Comparison of ENCODE assay signal across 9 mouse cellular contexts in genomic region chr6:39257111-39257571, GRCm38 (mm10). TPM values are rescaled to one million over a fixed set of nuclear protein-coding genes. Genes with fewer than 3 reads are reported as not detected.
DNase-seq lines count a peak whose midpoint lies in the region; ATAC-seq and TF ChIP-seq lines count a peak whose summit lies in the region.
"Had no signal": no experiment of that assay in that cellular context is flagged by ENCODE, and none has a peak within 500 bp of the region (broad histone marks: within the 10 kb centered on the region; RNA-seq: fewer than 3 reads in every experiment).

No protein-coding gene starts in this region.

- intact Hi-C loops in heart, postnatal 25 days (cut with DNase I): loop anchor here (5.0 kb wide), 1 partner anchor 85 kb away; no protein-coding TSS in a partner anchor

- 0 out of 2 replicates have a peak, but pooled peaks have one; percentile 15 for TF ChIP-seq POLR2A in bone marrow, adult 2 months (IDR thresholded peaks at IDR 0.05; ENCODE audit: borderline replicate concordance, control insufficient read depth, low read depth, low read length)

- H3K27me3 ChIP-seq in hindbrain, embryonic 11.5 days (ENCODE audit: control insufficient read depth, insufficient read depth, low read length): peaks cover 8% of the 10 kb centered on the region; the same call in 1 of the 2 replicates
- peaks cover 25% of the 10 kb centered on the region for H3K27me3 ChIP-seq in limb, embryonic 10.5 days (ENCODE audit: low read depth, poor library complexity, severe bottlenecking)
- no peaks in the 10 kb centered on the region for H3K27me3 ChIP-seq in midbrain, postnatal 0 days (ENCODE audit: insufficient read depth, low read length)

- peak overlapping the region; percentile 54 for H3K4me2 ChIP-seq in hindbrain, embryonic 11.5 days (replicated peaks; ENCODE audit: low read depth, low read length)
- H3K4me2 ChIP-seq in midbrain, postnatal 0 days (ENCODE audit: low read depth, low read length, poor library complexity, severe bottlenecking): peak overlapping the region; percentile 88

- H3K27ac ChIP-seq in bone marrow, adult 2 months (ENCODE audit: control insufficient read depth, insufficient read depth, low read depth, low read length, poor library complexity): peak overlapping the region; percentile 10; the same call in 1 of the 2 replicates
- peak overlapping the region; percentile 32 for H3K27ac ChIP-seq in hindbrain, embryonic 11.5 days (ENCODE audit: low read depth, low read length)
- H3K27ac ChIP-seq in limb, embryonic 10.5 days: peak overlapping the region; percentile 90
- H3K27ac ChIP-seq in midbrain, postnatal 0 days (ENCODE audit: low read depth, low read length): no peak overlapping the region

- ATAC-seq in hindbrain, embryonic 11.5 days (ENCODE audit: low FRiP score): peak; percentile 65
- ATAC-seq in midbrain, postnatal 0 days (ENCODE audit: low FRiP score): peak; percentile 61

- no peak for TF ChIP-seq CTCF in bone marrow, adult 2 months (IDR thresholded peaks at IDR 0.05; ENCODE audit: control insufficient read depth, insufficient read depth, low read length)
- TF ChIP-seq CTCF in midbrain, postnatal 0 days (IDR thresholded peaks at IDR 0.05): no peak

- peaks cover 4% of the 10 kb centered on the region; the same call in 1 of the 2 replicates for H3K4me1 ChIP-seq in bone marrow, adult 2 months (ENCODE audit: control insufficient read depth, insufficient read depth, low read length)
- H3K4me1 ChIP-seq in hindbrain, embryonic 11.5 days (replicated peaks; ENCODE audit: control insufficient read depth, insufficient read depth, low read length): no peaks in the 10 kb centered on the region
- peaks cover 28% of the 10 kb centered on the region for H3K4me1 ChIP-seq in limb, embryonic 10.5 days
- no peaks in the 10 kb centered on the region for H3K4me1 ChIP-seq in midbrain, postnatal 0 days (ENCODE audit: insufficient read depth, low read length)

- 3% methylated on average over 18 of the region's 18 CpGs for WGBS in bone marrow, adult 2 months
- 2% methylated on average over 18 of the region's 18 CpGs for WGBS in hindbrain, embryonic 11.5 days
- WGBS in limb, embryonic 10.5 days: 2% methylated on average over 18 of the region's 18 CpGs
- under 1% methylated on average over 18 of the region's 18 CpGs for WGBS in midbrain, postnatal 0 days

- H3K4me3 ChIP-seq in bone marrow, adult 2 months (replicated peaks; ENCODE audit: control insufficient read depth, low read depth, low read length): peak overlapping the region; percentile 18
- peak overlapping the region; percentile 24 for H3K4me3 ChIP-seq in hindbrain, embryonic 11.5 days (ENCODE audit: low read depth, low read length)
- peak overlapping the region; percentile 60 for H3K4me3 ChIP-seq in limb, embryonic 10.5 days
- peak overlapping the region; percentile 54 for H3K4me3 ChIP-seq in midbrain, postnatal 0 days (ENCODE audit: low read depth, low read length)

- no peaks in the 10 kb centered on the region for H3K36me3 ChIP-seq in hindbrain, embryonic 11.5 days (ENCODE audit: control insufficient read depth, insufficient read depth, low read length)
- no peaks in the 10 kb centered on the region for H3K36me3 ChIP-seq in limb, embryonic 10.5 days
- no peaks in the 10 kb centered on the region for H3K36me3 ChIP-seq in midbrain, postnatal 0 days (ENCODE audit: insufficient read depth, low read length)
- H3K36me3 ChIP-seq: G1E had no signal

- peak; percentile 96 for DNase-seq in heart, adult 11 months
- no peak for DNase-seq in heart, postnatal 25 days (ENCODE audit: low spot score)
- peak; percentile 36 for DNase-seq in fibroblast of lung, adult 2 months (ENCODE audit: low read depth)
- peak; percentile 66 for DNase-seq in hindbrain, embryonic 11.5 days (ENCODE audit: low spot score)
- DNase-seq in limb, embryonic 10.5 days (ENCODE audit: low spot score): peak; percentile 68
- peak; percentile 31 for DNase-seq in midbrain, postnatal 0 days (ENCODE audit: low spot score)
- no peak for DNase-seq in yolk sac, embryonic 10.5 days (ENCODE audit: low spot score)

- H3K9me3 ChIP-seq in hindbrain, embryonic 11.5 days (ENCODE audit: control insufficient read depth, low read length): no peaks in the 10 kb centered on the region
- H3K9me3 ChIP-seq in limb, embryonic 10.5 days (replicated peaks): no peaks in the 10 kb centered on the region
- H3K9me3 ChIP-seq in midbrain, postnatal 0 days (ENCODE audit: low read length): no peaks in the 10 kb centered on the region
- H3K9me3 ChIP-seq: G1E had no signal

- H3K9ac ChIP-seq in hindbrain, embryonic 11.5 days (ENCODE audit: low read depth, low read length): peak overlapping the region; percentile 20
- peak overlapping the region; percentile 61; the same call in 1 of the 2 replicates for H3K9ac ChIP-seq in midbrain, postnatal 0 days (replicated peaks; ENCODE audit: low read length, poor library complexity, severe bottlenecking)

RNA-seq across cellular contexts. Expression of gene Kdm7a, which starts 50.6 kb away (rescaled TPM):
- 10 to 100 TPM; 17.2 to 19.9 TPM for total RNA-seq in heart, postnatal 25 days (2021)
- polyA plus RNA-seq in bone marrow, adult 2 months (2011; ENCODE audit: insufficient read depth, insufficient read length, low replicate concordance, missing spikeins): 15.3 and 20.2 TPM in 2 replicates
- polyA plus RNA-seq in hindbrain, embryonic 11.5 days (2014; fragmentation: Nextera tagmentation; extraction: Ambion mirVana): 19.9 and 20.1 TPM in 2 replicates
- 8.1 and 9.3 TPM in 2 replicates for polyA plus RNA-seq in limb, embryonic 10.5 days (2016; fragmentation: Nextera tagmentation; extraction: Ambion mirVana)
- 5.4 and 7.8 TPM in 2 replicates for total RNA-seq in midbrain, postnatal 0 days (2014; rRNA removed)
- polyA plus RNA-seq in midbrain, postnatal 0 days (2015; fragmentation: Nextera tagmentation; extraction: Ambion mirVana): 1.1 and 1.5 TPM in 2 replicates

Comparison
In these comparisons a context has a peak if more than half of its experiments do, and no peak if none do; other contexts are left out.
1. DNase-seq: peak in heart, adult 11 months (single experiment), fibroblast of lung, adult 2 months (single experiment), hindbrain, embryonic 11.5 days (single experiment), limb, embryonic 10.5 days (single experiment) and midbrain, postnatal 0 days (single experiment); none in heart, postnatal 25 days (single experiment) and yolk sac, embryonic 10.5 days (single experiment).
2. Peak in every context shown above with its lines, with median percentiles within 50 percentile points of each other: H3K4me3 ChIP-seq.